Mouse (Mus musculus) E14TG2a.4 (cell line): ENCODE results near the gene Fignl2.

Source experiments
- CTCF ChIP-seq: conservative IDR thresholded peaks from 2 replicates; pipeline ENCODE4 v1.5.1; 2014; ENCODE audit warnings: low read length
- NANOG ChIP-seq: IDR thresholded peaks from 2 replicates; pipeline ENCODE4 v1.6.1; 2014; ENCODE audit warnings: borderline replicate concordance, low read length, mixed read lengths
- POU5F1 ChIP-seq: IDR thresholded peaks from 2 replicates; pipeline ENCODE4 v1.6.1; 2014; ENCODE audit warnings: low read length, borderline replicate concordance

DNA sequence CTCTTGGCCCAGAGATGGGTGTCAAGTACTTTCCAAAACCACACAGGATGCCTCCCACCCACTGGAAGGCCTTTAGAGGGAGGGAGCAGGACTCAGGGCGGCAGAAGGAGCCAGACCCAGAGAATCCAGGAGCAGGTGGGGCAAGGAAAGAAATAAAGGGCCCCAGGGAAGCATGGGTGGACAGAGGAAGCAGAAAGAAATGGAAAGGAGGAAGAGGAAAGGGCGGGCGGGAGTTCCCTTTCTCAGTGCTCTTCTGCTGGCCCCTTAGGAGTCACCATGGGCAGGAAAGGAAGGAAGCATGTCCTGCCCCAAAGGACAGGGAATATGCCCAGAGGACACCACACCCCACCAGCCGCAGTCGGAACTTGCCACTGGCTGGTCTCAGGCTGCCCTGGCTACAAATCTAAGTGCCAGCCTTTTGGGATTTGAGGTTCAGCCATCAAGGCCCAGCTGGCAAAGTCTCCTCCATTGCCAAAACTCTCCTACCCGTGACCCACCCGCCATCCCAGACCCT is 2.7 kb upstream of the Fignl2 start:
- TF ChIP-seq CTCF (no peak), NANOG (no peak), POU5F1 (no peak)
